Mouse (Mus musculus) mouse embryonic stem cell (cell line): ENCODE measurements around the gene Ppp3ca.

Experiments used
- in situ Hi-C, 2 experiments: fragments of 300-500 bp; cut with MboI; formaldehyde crosslinking; loops; 1 replicate in 1 of 2; 3 replicates in 1 of 2; pipeline ENCODE4 v1.14.3; 2019 to 2020; ENCODE audit warnings: low sequenced_read_pairs in 2 of 2, low pct_unique_long_range_greater_than_20kb in 1 of 2, mixed read lengths in 1 of 2; ENCODE audit not compliant: unreplicated experiment in 1 of 2

Ppp3ca gene

DNA sequence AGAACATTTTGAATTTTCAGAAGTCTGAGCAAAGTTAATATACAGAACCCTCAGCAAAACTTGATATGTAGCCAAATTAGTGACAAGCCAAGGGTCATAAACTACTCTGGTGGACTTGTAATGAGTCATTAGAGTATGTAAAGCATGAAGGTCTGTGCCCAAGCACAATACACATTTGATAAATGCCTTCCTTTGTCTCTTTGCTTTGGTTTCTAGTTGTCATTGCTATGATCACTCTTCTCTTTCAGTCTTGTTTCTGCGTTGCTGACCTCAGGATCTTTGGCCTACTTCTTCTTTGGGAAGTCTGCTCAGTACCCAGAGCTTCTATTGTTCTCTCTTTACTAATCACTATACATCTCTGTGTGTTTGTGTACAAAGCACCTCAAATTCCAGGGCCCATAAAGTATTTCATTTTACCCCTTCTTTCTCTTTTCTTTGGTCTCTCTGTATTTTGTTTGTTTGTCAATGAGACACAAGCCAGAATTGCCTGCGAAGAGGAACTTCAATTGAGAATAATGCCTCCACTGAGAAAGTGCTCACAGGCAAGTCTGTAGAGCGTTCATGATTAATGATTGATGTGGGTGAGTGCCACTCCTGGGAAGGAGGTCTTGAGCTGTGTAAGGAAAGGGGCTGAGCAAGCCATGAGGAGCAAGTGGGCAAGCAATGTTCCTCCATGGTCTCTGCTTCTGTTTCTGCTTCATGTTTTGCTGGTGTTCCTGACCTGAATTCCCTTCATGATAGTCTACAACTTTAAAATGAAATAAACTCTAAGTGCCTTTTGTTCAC, 316.4 kb downstream of the Ppp3ca start:
- in situ Hi-C loops: no loop called here
